Mouse (Mus musculus) embryo, embryonic 11.5 days (tissue): ENCODE data around the gene Ptprt.
A peak's percentile ranks its signal among the peaks of the same experiment; 100 is the strongest.

Experiments used
- DNase-seq: peaks from one replicate; pipeline ENCODE4 v3.0.0-alpha.2; 2012; ENCODE audit warnings: low read depth, low spot score

The Ptprt gene

DNA sequence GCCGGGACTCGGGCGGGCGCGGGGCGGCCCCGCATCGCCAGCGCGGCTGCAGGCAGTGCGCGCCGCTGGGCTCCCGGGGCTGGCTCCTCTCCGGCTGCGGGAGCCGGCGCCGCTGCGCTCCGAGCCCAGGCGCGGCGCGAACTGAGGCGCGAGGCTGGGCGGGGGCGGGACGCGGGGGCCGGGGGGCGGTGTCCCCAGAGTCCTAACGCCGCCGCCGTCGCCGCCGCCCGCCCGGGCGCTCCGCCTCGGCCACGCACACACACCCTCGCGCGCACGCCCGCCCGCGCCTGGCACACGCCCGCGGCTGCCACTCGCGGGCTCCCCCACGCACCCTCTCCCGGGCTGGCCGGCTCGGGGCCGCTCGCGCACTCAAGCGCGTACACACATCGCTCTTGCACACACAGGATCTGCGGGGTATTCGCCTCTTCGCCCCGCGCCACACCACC lies at the start of gene Ptprt:
Gene Ptprt, minus strand, starts transcription at position 207 of the 446 bp plus-strand sequence.
- no peak for DNase-seq

GRCm38 (mm10) chr2:162710443-162710842 lies 49.5 kb upstream of the Ptprt start:
- DNase-seq: no peak

GRCm38 (mm10) chr2:162699691-162700090 lies 38.7 kb upstream of the Ptprt start:
- no peak for DNase-seq

DNA sequence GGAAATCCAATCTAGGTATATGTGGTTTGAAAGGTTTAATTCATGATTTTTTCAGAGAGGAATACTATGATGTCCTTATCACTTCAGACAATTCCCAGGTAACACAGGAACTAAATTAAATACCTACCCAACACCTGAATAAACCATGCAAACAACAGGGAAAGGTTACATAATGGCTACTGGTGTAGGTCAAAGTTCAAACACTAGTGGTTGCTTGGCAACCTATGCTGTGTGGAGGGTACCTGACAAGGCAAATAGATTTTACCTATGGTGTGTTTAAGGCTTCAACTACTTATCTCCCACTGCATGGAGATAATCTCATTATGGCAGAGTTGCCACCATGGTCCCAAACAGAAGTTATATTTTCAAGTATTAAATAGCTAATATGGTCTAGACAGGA lies 38.1 kb upstream of the Ptprt start:
- no peak for DNase-seq

DNA sequence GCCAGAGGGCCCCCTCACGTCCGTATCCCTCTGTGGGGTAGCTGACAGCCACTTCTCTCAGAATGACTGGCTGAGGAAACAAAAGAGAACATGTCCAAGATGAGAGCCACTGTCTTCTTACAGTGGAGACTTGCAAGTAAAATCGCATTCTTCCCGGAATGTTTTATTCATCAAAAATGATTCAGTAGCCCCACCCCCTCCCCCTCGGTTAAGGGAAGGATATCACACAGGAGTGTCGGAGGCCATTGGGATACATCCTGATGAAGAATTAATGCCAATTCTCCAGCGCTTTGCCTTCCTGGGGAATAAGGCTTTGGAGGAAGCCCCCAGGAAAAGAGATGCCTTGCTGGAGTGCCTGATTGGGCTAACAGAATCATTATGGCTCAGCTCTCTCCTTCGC lies 37.1 kb upstream of the Ptprt start:
- DNase-seq: no peak

DNA sequence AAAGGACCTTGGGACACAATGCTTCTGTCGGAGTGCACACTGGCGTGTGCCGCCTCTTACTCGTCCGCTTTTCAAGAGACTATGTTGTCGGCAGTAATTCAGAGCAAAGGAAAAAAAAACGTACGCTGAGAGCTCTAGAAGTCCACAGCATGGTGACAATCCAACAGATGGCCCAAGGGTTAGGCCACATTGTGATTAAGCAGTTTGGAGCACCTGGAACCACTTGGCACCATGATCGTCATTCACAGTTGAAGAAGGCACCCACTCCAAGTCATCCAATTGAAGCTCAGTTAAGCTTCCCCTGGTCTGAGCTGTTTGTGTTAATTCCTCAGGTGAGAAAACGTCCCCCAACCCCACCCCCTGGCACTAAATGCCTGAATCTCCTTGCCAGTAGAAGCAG lies 36.2 kb upstream of the Ptprt start:
- DNase-seq: no peak

DNA sequence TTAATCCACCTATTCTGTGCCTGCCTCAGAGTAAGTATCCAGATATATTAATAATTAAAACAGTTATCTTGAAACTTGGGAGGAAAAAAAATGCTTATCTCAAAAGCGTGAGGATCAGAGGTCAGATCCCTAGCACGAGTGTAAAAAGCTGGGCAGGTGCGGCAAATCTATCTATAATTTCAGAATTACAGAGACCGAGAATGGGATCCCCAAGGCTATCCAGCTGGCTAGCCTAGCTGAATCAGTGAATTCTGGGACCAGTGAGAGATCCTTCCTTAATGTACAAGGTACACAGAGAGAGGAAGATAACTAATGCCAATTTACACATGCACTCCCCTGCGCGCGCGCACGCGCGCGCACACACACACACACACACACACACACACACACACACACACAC lies 31.2 kb upstream of the Ptprt start:
- DNase-seq: no peak

DNA sequence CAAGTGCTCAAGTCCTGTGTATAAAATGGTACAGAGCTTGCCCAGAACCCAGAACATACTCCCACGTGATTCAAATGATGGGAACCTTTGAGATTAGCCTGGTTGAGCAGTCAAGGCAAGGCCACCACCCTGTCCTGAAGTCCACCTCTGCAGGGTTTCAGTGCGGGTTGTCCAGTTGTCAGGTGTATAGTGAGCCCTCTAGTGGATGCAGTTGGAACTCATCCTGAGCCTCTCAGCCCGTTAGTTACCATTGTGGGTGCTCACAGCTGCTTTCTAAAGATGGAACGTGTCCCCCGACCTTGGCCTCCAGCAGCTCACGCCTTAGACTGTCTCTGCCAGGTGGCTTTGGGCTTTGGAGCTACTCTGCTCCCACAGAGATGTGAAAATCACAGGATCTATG lies 21.7 kb upstream of the Ptprt start:
- DNase-seq: no peak

DNA sequence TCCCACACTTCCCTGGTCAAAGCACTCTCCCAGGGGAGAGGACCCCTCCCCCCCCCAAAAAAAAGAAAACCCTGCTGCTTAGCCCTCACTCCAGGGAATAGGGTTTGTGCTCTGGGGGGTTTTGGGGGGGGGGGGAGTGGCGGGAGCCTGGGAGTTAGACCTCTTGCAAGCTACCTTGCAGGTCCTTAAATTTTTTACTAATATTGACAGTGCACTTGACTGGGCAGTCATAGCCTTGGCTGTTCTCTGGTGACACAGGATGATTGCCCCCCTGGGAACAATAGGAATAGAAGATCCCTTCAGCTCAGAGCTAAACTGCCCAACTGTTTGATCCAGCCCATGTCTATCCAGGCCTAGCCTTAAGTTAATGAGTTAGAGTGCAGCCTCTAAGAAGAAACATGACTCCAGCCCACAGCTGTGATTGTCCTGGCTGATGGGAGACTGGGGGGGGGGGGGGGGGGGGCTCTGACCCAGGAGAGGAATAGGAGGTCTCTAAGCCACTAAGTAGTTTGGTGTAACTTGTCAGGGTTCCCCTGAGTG lies 1.6 kb upstream of the Ptprt start:
- no peak for DNase-seq

GRCm38 (mm10) chr2:162661733-162662132 lies 786 bp upstream of the Ptprt start:
- DNase-seq: no peak

GRCm38 (mm10) chr2:162660231-162660940 lies 561 bp downstream of the Ptprt start:
- DNase-seq: no peak

- DNase-seq: peak; percentile 83
These were observed 1.9 kb downstream of the Ptprt start for GRCm38 (mm10) chr2:162658997-162659396.

DNA sequence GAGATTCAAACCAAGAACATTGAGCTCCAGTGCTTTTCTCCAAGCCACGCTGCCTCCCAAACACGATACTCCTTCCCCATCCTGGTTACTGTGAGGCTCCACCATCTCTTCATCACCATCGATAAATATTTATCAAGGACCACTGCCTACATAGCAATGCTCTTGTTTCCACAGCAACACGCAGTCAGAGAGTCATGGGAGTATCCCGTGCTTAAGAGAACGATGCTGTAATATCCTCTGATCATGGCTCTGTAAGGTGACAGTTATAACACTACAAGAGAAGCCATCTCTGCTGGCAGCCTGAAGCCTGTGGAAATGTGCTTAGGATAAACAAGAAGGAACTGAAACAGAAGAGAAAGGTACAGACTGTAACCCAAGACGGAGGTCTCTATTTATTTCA lies 3.4 kb downstream of the Ptprt start:
- no peak for DNase-seq

DNA sequence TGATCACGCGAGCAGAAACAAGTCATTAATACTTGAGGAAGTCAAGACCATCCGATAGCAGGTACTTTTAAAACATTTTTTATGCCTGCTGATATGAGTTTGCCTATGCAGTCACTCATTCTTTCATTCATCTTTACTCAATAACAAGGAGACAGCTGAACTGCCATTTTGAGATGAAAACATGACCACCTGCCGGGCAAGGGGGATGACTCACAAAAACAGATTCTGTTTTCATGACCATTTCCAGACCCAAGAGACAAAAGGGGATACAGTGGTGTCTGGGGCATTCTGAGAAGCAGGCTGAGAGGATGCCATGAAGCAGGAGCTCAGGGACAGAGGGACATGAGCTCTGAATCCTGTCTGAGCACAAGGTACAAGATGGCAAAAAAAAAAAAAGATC lies 6.5 kb downstream of the Ptprt start:
- DNase-seq: no peak

GRCm38 (mm10) chr2:162638676-162639075 lies 22.3 kb downstream of the Ptprt start:
- DNase-seq: no peak

GRCm38 (mm10) chr2:162637537-162637936 lies 23.4 kb downstream of the Ptprt start:
- no peak for DNase-seq

GRCm38 (mm10) chr2:162636387-162637009 lies 24.4 kb downstream of the Ptprt start:
- DNase-seq: no peak

GRCm38 (mm10) chr2:162634901-162635300 lies 26.0 kb downstream of the Ptprt start:
- DNase-seq: no peak

GRCm38 (mm10) chr2:162626076-162626475 lies 34.9 kb downstream of the Ptprt start:
- no peak for DNase-seq

DNA sequence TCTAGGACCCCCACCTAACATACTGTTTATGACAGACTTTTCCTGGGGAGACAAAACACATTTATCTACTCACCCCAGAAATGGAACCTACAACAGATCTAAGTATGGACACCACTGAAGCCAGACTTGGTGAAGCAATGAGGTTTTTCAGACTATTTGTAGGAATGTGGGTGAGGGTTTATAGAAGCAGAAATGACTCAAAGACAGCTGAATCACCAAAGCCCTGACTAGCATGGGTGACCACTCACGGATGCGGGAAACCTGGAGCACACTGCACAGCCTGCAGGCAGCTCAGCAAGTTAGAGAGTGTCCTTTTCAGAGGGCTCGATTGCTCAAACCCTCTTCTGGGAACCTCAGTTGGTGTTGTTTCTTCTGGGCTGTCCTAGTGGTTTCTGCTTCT lies 36.2 kb downstream of the Ptprt start:
- DNase-seq: no peak

DNA sequence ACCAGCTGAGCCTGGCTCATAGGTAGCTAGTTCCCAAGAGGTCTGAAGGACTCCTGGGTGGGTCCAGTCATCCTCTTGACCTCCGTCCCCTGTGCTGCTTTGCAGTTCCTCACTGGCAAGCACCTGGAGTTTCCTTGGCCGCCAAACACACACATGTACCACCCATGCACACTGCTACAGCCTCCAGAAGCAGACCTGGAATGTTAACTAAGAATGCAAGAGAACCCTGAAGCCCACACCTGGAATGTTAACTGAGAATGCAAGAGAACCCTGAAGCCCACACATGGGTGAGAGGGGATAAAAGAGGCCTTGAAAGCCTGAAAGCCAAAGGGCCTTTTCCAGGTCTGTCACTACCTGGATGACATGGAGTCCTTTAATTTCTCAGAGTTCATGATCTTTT lies 46.7 kb downstream of the Ptprt start:
- DNase-seq: no peak

- DNase-seq: no peak
These were observed 47.5 kb downstream of the Ptprt start for GRCm38 (mm10) chr2:162613480-162613879.

GRCm38 (mm10) chr2:162602721-162603120 lies 58.2 kb downstream of the Ptprt start:
- no peak for DNase-seq
